Mouse (Mus musculus) MEL (cell line): ENCODE results near the gene Clec1b. TPM values are rescaled to one million over a fixed set of nuclear protein-coding genes. Genes with fewer than 3 reads are reported as not detected.

ENCODE experiments used
- DNase-seq: peaks from one replicate; pipeline ENCODE4 v3.0.0; 2011; ENCODE audit warnings: low read depth, low spot score
- H3K27ac ChIP-seq: 2 replicates; pipeline ENCODE4 v1.5.1; 2012; ENCODE audit warnings: low read depth, mild to moderate bottlenecking, control low read depth, low read length, moderate library complexity; ENCODE audit not compliant: control insufficient read depth
- H3K27me3 ChIP-seq, 2 experiments: fragments of 150-350 bp in 1 of 2; sonication (generic) in 1 of 2; 2 replicates each; pipeline ENCODE4 v1.6.1; 2012; ENCODE audit warnings: low read length in 2 of 2, mild to moderate bottlenecking in 2 of 2, improper control_type of control experiment in 1 of 2, moderate library complexity in 1 of 2; ENCODE audit not compliant: insufficient read depth in 2 of 2, control insufficient read depth in 1 of 2
- H3K36me3 ChIP-seq, 2 experiments: 2 replicates each; pipeline ENCODE4 v1.6.1; 2012 to 2014; ENCODE audit warnings: low read length in 2 of 2, improper control_type of control experiment in 1 of 2, inconsistent platforms in 1 of 2, mild to moderate bottlenecking in 1 of 2; ENCODE audit not compliant: insufficient read depth in 2 of 2, control insufficient read depth in 1 of 2
- H3K4me1 ChIP-seq, 2 experiments: fragments of 150-350 bp in 1 of 2; sonication (generic) in 1 of 2; 2 replicates each; pipeline ENCODE4 v1.6.1; 2012; ENCODE audit warnings: low read length in 2 of 2, improper control_type of control experiment in 1 of 2, mild to moderate bottlenecking in 1 of 2; ENCODE audit not compliant: insufficient read depth in 2 of 2, control insufficient read depth in 1 of 2
- H3K4me3 ChIP-seq, 2 experiments: fragments of 150-350 bp in 1 of 2; sonication (generic) in 1 of 2; 2 replicates each; pipeline ENCODE4 v1.5.1; 2012; ENCODE audit warnings: low read depth in 2 of 2, low read length in 2 of 2, mild to moderate bottlenecking in 2 of 2, moderate library complexity in 2 of 2, control low read depth in 1 of 2, improper control_type of control experiment in 1 of 2; ENCODE audit not compliant: control insufficient read depth in 1 of 2, insufficient read depth in 1 of 2
- H3K79me2 ChIP-seq: 2 replicates; pipeline ENCODE4 v1.6.1; 2012; ENCODE audit warnings: mild to moderate bottlenecking, low read length, moderate library complexity; ENCODE audit not compliant: control insufficient read depth, poor library complexity, insufficient read depth
- H3K9ac ChIP-seq: 2 replicates; pipeline ENCODE4 v1.6.1; 2012; ENCODE audit warnings: low read depth, mild to moderate bottlenecking, control low read depth, low read length, moderate library complexity; ENCODE audit not compliant: control insufficient read depth, poor library complexity, severe bottlenecking
- H3K9me3 ChIP-seq: fragments of 150-350 bp; sonication (generic); replicated peaks from 2 replicates; pipeline ENCODE4 v1.6.1; 2012; ENCODE audit warnings: mild to moderate bottlenecking, low read length, improper control_type of control experiment, moderate library complexity; ENCODE audit not compliant: insufficient read depth
- BHLHE40 ChIP-seq: IDR thresholded peaks from 2 replicates; pipeline ENCODE4 v1.6.1; 2012; ENCODE audit warnings: low read depth, mild to moderate bottlenecking, inconsistent platforms, low read length, improper control_type of control experiment, borderline replicate concordance
- E2F4 ChIP-seq: IDR thresholded peaks from 2 replicates; pipeline ENCODE4 v1.6.1; 2011; ENCODE audit warnings: low read depth, low read length, improper control_type of control experiment, borderline replicate concordance
- ELF1 ChIP-seq: IDR thresholded peaks from 2 replicates; pipeline ENCODE4 v1.6.1; 2014; ENCODE audit warnings: low read depth, mild to moderate bottlenecking, inconsistent platforms, low read length, improper control_type of control experiment, moderate library complexity
- MAFK ChIP-seq: IDR thresholded peaks from 2 replicates; pipeline ENCODE4 v1.6.1; 2011; ENCODE audit warnings: low read depth, mild to moderate bottlenecking, low read length, improper control_type of control experiment, borderline replicate concordance
- MAZ ChIP-seq: IDR thresholded peaks from 2 replicates; pipeline ENCODE4 v1.6.1; 2012; ENCODE audit warnings: low read depth, mild to moderate bottlenecking, inconsistent platforms, low read length, improper control_type of control experiment
- MEF2A ChIP-seq: IDR thresholded peaks from 2 replicates; pipeline ENCODE4 v1.6.1; 2014; ENCODE audit warnings: low read depth, mild to moderate bottlenecking, inconsistent platforms, low read length, improper control_type of control experiment; ENCODE audit not compliant: poor library complexity, insufficient replicate concordance, severe bottlenecking; ENCODE audit errors: extremely low read depth
- MYB ChIP-seq: IDR thresholded peaks from 2 replicates; pipeline ENCODE4 v1.6.1; 2011; ENCODE audit warnings: mild to moderate bottlenecking, low read depth, low read length, improper control_type of control experiment
- NELFE ChIP-seq: IDR thresholded peaks from 2 replicates; pipeline ENCODE4 v1.6.1; 2011; ENCODE audit warnings: low read depth, low read length, improper control_type of control experiment
- NRF1 ChIP-seq: IDR thresholded peaks from 2 replicates; pipeline ENCODE4 v1.6.1; 2014; ENCODE audit warnings: low read depth, mild to moderate bottlenecking, inconsistent platforms, low read length, improper control_type of control experiment, moderate library complexity; ENCODE audit not compliant: poor library complexity, insufficient read depth, severe bottlenecking
- POLR2A ChIP-seq, 2 experiments: IDR thresholded peaks; 2 replicates each; pipeline ENCODE4 v1.6.1; 2011 to 2012; ENCODE audit warnings: low read length in 2 of 2, mild to moderate bottlenecking in 2 of 2, control low read depth in 1 of 2, improper control_type of control experiment in 1 of 2, low read depth in 1 of 2, moderate library complexity in 1 of 2; ENCODE audit not compliant: control insufficient read depth in 1 of 2, insufficient read depth in 1 of 2, poor library complexity in 1 of 2
- RAD21 ChIP-seq: IDR thresholded peaks from 2 replicates; pipeline ENCODE4 v1.6.1; 2011; ENCODE audit warnings: mild to moderate bottlenecking, low read depth, low read length, improper control_type of control experiment
- RCOR1 ChIP-seq: IDR thresholded peaks from 2 replicates; pipeline ENCODE4 v1.6.1; 2012; ENCODE audit warnings: low read depth, mild to moderate bottlenecking, inconsistent platforms, low read length, improper control_type of control experiment
- TBP ChIP-seq: IDR thresholded peaks from 2 replicates; pipeline ENCODE4 v1.8.0; 2011; ENCODE audit warnings: low read depth, low read length, improper control_type of control experiment
- UBTF ChIP-seq: IDR thresholded peaks from 2 replicates; pipeline ENCODE4 v1.6.1; 2012; ENCODE audit warnings: low read depth, mild to moderate bottlenecking, inconsistent platforms, low read length, improper control_type of control experiment, moderate library complexity, borderline replicate concordance; ENCODE audit not compliant: insufficient read depth
- USF1 ChIP-seq: IDR thresholded peaks from 2 replicates; pipeline ENCODE4 v1.6.1; 2014; ENCODE audit warnings: low read depth, mild to moderate bottlenecking, inconsistent platforms, low read length, improper control_type of control experiment, moderate library complexity
- USF2 ChIP-seq, 2 experiments: IDR thresholded peaks; 2 replicates each; pipeline ENCODE4 v1.6.1; 2011 to 2012; ENCODE audit warnings: improper control_type of control experiment in 2 of 2, low read length in 2 of 2, borderline replicate concordance in 1 of 2, inconsistent platforms in 1 of 2, low read depth in 1 of 2, mild to moderate bottlenecking in 1 of 2; ENCODE audit not compliant: insufficient read depth in 1 of 2
- ZMIZ1 ChIP-seq: IDR thresholded peaks from 2 replicates; pipeline ENCODE4 v1.6.1; 2012; ENCODE audit warnings: low read depth, mild to moderate bottlenecking, inconsistent platforms, low read length, improper control_type of control experiment, moderate library complexity
- polyA plus RNA-seq, 2 experiments: library from polyadenylated mRNA; stranded (reverse) in 1 of 2; unstranded in 1 of 2; fragments of >175 nt in 1 of 2; fragments of >200 nt in 1 of 2; gene quantifications; 2 replicates each; pipeline versions ENCODE4 v1.2.1 to v1.2.4; 2012; ENCODE audit warnings: low replicate concordance in 2 of 2, low read depth in 1 of 2; ENCODE audit not compliant: insufficient read length in 2 of 2, insufficient read depth in 1 of 2, missing spikeins in 1 of 2
- total RNA-seq: library from RNA; depleted of rRNA; stranded (reverse); fragments of 300-350 nt; gene quantifications from 2 replicates; pipeline ENCODE4 v1.2.3, GENCODE M21; 2012

The Clec1b gene
- total and polyA plus RNA-seq, 3 experiments, result not detected

DNA sequence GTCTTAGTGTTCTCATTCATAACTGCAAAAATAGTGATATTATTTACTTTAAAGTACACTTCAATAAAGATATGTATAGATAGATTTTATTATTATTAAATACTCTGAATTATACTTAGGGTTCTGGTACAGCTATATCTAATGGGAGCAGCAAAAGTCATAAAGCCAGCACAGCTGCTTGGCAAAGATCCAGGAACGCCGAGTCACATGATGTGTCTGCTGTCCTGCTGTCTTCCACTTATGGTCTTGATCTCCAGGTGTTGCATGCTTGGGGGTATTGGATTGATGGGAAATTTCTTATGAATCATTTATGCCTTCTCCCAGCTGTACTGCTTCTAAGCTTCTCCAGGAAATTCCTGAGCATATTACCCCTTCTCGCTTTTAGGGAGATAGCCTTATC, 13.6 kb upstream of the Clec1b start:
- Histone ChIP-seq H3K9ac (no peak overlapping the region), H3K79me2 (no peaks in the 10 kb centered on the region), H3K4me3 (no peak overlapping the region), H3K4me1 (no peaks in the 10 kb centered on the region), H3K27ac (no peak overlapping the region), H3K9me3 (no peaks in the 10 kb centered on the region), H3K27me3 (no peaks in the 10 kb centered on the region; a peak in 1 of 4 replicates), H3K36me3 (no peaks in the 10 kb centered on the region)
- DNase-seq, result no peak
- TF ChIP-seq NRF1 (no peak), MEF2A (no peak), RCOR1 (no peak), POLR2A (IDR thresholded peaks at IDR 0.05; ENCODE audit: control insufficient read depth in 1 of 2, insufficient read depth in 1 of 2, low read depth in 1 of 2, low read length in 2 of 2, poor library complexity in 1 of 2) (no peak), TBP (no peak), USF1 (peak; percentile 48; the same call in 1 of the 2 replicates)

DNA sequence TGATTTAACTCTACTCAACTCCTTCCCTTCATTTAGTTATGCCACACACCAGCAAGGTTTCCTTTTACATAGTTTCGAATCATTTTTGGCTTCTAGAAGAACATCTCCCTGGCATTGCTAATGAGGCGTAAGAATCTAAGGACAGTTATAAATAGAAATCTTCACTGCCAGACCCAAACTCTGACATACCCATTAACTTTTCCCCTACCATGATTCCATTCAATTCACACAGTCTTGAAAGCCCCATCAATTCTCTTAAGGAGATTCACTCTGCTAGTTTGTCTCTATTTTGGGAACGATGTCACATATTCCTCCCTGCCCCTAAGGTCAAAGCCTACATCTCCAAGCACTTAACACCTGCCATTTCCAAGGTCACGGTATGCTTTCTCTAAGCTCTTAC, 12.1 kb upstream of the Clec1b start:
- no peak overlapping the region for H3K4me3 ChIP-seq
- H3K4me1 ChIP-seq, result no peaks in the 10 kb centered on the region
- no peak for DNase-seq
- H3K27ac ChIP-seq, result no peak overlapping the region
- H3K27me3 ChIP-seq, result no peaks in the 10 kb centered on the region; a peak in 1 of 4 replicates
- TF ChIP-seq E2F4 (no peak), RAD21 (no peak), MAFK (no peak), BHLHE40 (no peak), USF2 (IDR thresholded peaks at IDR 0.05; ENCODE audit: borderline replicate concordance in 1 of 2, insufficient read depth in 1 of 2, low read depth in 1 of 2, low read length in 2 of 2) (no peak), UBTF (no peak), NELFE (no peak), ZMIZ1 (no peak), MYB (no peak), MAZ (no peak), ELF1 (no peak), RCOR1 (no peak)
- no peaks in the 10 kb centered on the region for H3K36me3 ChIP-seq
- no peaks in the 10 kb centered on the region for H3K79me2 ChIP-seq
- no peaks in the 10 kb centered on the region for H3K9me3 ChIP-seq
- H3K9ac ChIP-seq, result no peak overlapping the region
